Mouse (Mus musculus): ENCODE results near the gene Gucd1. TPM values are rescaled to one million over a fixed set of nuclear protein-coding genes. Genes with fewer than 3 reads are reported as not detected.
A peak's percentile ranks its signal among the peaks of the same experiment; 100 is the strongest.

Gucd1 gene
- polyA plus RNA-seq, 1 experiment from 2014 or later: 19.4 TPM

GRCm38 (mm10) chr10:75551175-75551574 is 33.4 kb upstream of the Gucd1 start:
- ATAC-seq (ENCODE audit: low read depth): no peak
- Histone ChIP-seq H3K36me3 (ENCODE audit: control insufficient read depth, insufficient read depth, low read length) (peaks cover 27% of the 10 kb centered on the region), H3K27ac (ENCODE audit: low read depth, low read length) (no peak overlapping the region), H3K9me3 (ENCODE audit: control insufficient read depth, low read length) (no peaks in the 10 kb centered on the region), H3K27me3 (ENCODE audit: control insufficient read depth, insufficient read depth, low read length) (no peaks in the 10 kb centered on the region), H3K4me2 (ENCODE audit: low read depth, low read length) (no peak overlapping the region), H3K4me1 (ENCODE audit: control insufficient read depth, insufficient read depth, low read length) (no peaks in the 10 kb centered on the region; the same call in 1 of the 2 replicates), H3K4me3 (ENCODE audit: low read depth, low read length) (no peak overlapping the region), H3K9ac (replicated peaks; ENCODE audit: low read depth, low read length) (no peak overlapping the region)
- 43% methylated on average over 12 of the region's 12 CpGs for WGBS

DNA sequence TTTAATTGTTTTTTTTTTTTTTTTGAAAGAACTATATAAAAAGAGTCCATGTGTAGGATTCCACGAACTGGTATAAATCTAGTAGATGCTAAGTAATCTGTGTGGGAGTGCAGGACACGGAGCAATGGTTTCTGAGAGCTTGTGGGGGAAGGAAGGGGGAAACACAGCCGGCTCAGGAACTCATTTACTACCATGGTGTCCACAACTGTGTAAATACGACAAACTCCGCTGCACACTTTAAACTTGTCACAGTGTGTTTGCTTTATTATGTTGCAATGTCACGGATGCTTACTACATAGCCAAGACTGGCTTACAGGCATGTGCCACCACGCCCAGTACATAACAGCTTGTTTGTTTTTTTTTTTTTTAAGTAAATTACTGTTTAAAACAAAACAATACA is 32.1 kb upstream of the Gucd1 start:
- Histone ChIP-seq H3K9me3 (ENCODE audit: control insufficient read depth, low read length) (no peaks in the 10 kb centered on the region), H3K36me3 (ENCODE audit: control insufficient read depth, insufficient read depth, low read length) (peaks cover 16% of the 10 kb centered on the region), H3K27ac (ENCODE audit: low read depth, low read length) (no peak overlapping the region), H3K4me2 (ENCODE audit: low read depth, low read length) (no peak overlapping the region), H3K4me1 (ENCODE audit: control insufficient read depth, insufficient read depth, low read length) (no peaks in the 10 kb centered on the region; the same call in 1 of the 2 replicates), H3K27me3 (ENCODE audit: control insufficient read depth, insufficient read depth, low read length) (no peaks in the 10 kb centered on the region), H3K9ac (replicated peaks; ENCODE audit: low read depth, low read length) (no peak overlapping the region), H3K4me3 (ENCODE audit: low read depth, low read length) (no peak overlapping the region)
- WGBS: 69% methylated on average over 7 of the region's 7 CpGs
- no peak for ATAC-seq (ENCODE audit: low read depth)

DNA sequence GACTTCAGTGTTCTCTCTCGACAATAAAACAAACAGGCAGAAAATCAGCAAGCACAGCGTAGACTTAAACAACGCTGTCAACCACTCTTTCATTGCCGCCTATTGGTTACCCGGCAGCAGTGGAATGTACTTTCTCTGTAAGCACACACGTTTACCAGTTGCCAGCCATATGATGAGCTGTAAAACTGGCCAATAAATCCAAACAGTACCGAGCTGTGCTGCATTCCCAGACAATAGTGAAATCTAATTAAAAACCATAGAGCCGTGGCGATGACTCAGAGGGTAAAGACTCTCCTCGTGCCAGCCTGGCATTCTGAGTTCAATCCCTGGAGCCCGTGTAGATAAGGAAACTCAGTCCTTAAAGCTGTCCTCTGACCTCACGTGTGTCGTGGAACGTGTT is 30.7 kb upstream of the Gucd1 start:
- ATAC-seq (ENCODE audit: low read depth): peak; percentile 85
- no peak overlapping the region for H3K4me2 ChIP-seq (ENCODE audit: low read depth, low read length)
- peaks cover 4% of the 10 kb centered on the region for H3K36me3 ChIP-seq (ENCODE audit: control insufficient read depth, insufficient read depth, low read length)
- H3K4me3 ChIP-seq (ENCODE audit: low read depth, low read length): no peak overlapping the region
- no peaks in the 10 kb centered on the region for H3K9me3 ChIP-seq (ENCODE audit: control insufficient read depth, low read length)
- no peaks in the 10 kb centered on the region; the same call in 1 of the 2 replicates for H3K4me1 ChIP-seq (ENCODE audit: control insufficient read depth, insufficient read depth, low read length)
- H3K27me3 ChIP-seq (ENCODE audit: control insufficient read depth, insufficient read depth, low read length): no peaks in the 10 kb centered on the region
- no peak overlapping the region for H3K9ac ChIP-seq (replicated peaks; ENCODE audit: low read depth, low read length)
- no peak overlapping the region for H3K27ac ChIP-seq (ENCODE audit: low read depth, low read length)
- WGBS: 30% methylated on average over 14 of the region's 14 CpGs

DNA sequence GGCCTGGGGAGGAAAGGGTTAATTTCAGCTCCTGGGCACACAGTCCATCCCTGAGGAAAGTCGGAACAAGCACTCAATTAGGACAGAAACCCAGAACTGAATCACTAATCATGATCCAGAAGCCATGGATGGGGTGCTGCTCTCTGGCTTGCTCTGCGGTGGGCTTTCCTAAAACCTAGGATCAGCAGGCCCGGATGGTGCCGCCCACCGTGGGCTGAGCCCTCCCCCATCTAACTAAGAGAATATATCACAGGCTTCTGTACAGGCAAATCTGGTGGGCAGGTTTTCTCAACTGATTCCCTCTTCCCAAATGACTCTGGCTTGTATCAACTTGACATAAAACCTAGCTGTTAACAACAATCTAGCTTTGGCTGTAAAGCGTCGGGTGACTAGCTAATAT is 30.1 kb upstream of the Gucd1 start:
- Histone ChIP-seq H3K9me3 (ENCODE audit: control insufficient read depth, low read length) (no peaks in the 10 kb centered on the region), H3K9ac (replicated peaks; ENCODE audit: low read depth, low read length) (no peak overlapping the region), H3K27ac (ENCODE audit: low read depth, low read length) (no peak overlapping the region), H3K4me1 (ENCODE audit: control insufficient read depth, insufficient read depth, low read length) (no peaks in the 10 kb centered on the region; the same call in 1 of the 2 replicates), H3K4me2 (ENCODE audit: low read depth, low read length) (no peak overlapping the region), H3K27me3 (ENCODE audit: control insufficient read depth, insufficient read depth, low read length) (no peaks in the 10 kb centered on the region), H3K4me3 (ENCODE audit: low read depth, low read length) (no peak overlapping the region), H3K36me3 (ENCODE audit: control insufficient read depth, insufficient read depth, low read length) (no peaks in the 10 kb centered on the region)
- ATAC-seq (ENCODE audit: low read depth): no peak
- WGBS: 54% methylated on average over 7 of the region's 7 CpGs

DNA sequence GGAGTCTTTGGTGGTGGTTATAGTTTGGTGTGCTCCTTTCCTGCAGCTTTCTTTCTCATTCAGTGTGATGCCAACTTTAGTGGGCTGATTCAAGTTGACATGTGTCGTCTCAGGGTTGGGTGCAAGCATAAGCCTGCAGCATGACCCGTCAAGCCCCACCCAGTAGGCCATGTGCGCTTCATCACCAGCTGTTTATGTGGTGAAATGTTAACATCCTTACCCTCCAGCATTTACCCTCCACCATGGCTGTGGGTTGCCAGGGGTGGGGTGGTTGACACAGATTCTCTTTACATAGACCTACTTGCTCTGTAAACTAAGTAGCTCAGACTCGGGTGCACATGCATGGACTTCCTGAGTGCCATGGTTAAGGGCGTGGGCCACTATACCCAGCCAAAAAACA is 18.4 kb upstream of the Gucd1 start:
- ATAC-seq (ENCODE audit: low read depth): no peak
- Histone ChIP-seq H3K4me2 (ENCODE audit: low read depth, low read length) (no peak overlapping the region), H3K4me3 (ENCODE audit: low read depth, low read length) (no peak overlapping the region), H3K27ac (ENCODE audit: low read depth, low read length) (no peak overlapping the region), H3K9ac (replicated peaks; ENCODE audit: low read depth, low read length) (no peak overlapping the region), H3K36me3 (ENCODE audit: control insufficient read depth, insufficient read depth, low read length) (peaks cover 16% of the 10 kb centered on the region; the same call in 1 of the 2 replicates), H3K4me1 (ENCODE audit: control insufficient read depth, insufficient read depth, low read length) (no peaks in the 10 kb centered on the region), H3K27me3 (ENCODE audit: control insufficient read depth, insufficient read depth, low read length) (no peaks in the 10 kb centered on the region), H3K9me3 (ENCODE audit: control insufficient read depth, low read length) (no peaks in the 10 kb centered on the region)
- WGBS: over 99% methylated on average over 5 of the region's 5 CpGs

- H3K4me1 ChIP-seq (ENCODE audit: control insufficient read depth, insufficient read depth, low read length): no peaks in the 10 kb centered on the region
- no peaks in the 10 kb centered on the region for H3K27me3 ChIP-seq (ENCODE audit: control insufficient read depth, insufficient read depth, low read length)
- WGBS: 87% methylated on average over 2 of the region's 2 CpGs
- ATAC-seq (ENCODE audit: low read depth): no peak
- H3K4me3 ChIP-seq (ENCODE audit: low read depth, low read length): no peak overlapping the region
- H3K9ac ChIP-seq (replicated peaks; ENCODE audit: low read depth, low read length): no peak overlapping the region
- H3K9me3 ChIP-seq (ENCODE audit: control insufficient read depth, low read length): no peaks in the 10 kb centered on the region
- peaks cover 16% of the 10 kb centered on the region; the same call in 1 of the 2 replicates for H3K36me3 ChIP-seq (ENCODE audit: control insufficient read depth, insufficient read depth, low read length)
- no peak overlapping the region for H3K27ac ChIP-seq (ENCODE audit: low read depth, low read length)
- H3K4me2 ChIP-seq (ENCODE audit: low read depth, low read length): no peak overlapping the region
These were observed 17.7 kb upstream of the Gucd1 start for GRCm38 (mm10) chr10:75535423-75535822.

GRCm38 (mm10) chr10:75534934-75535333 is 17.2 kb upstream of the Gucd1 start:
- H3K27ac ChIP-seq (ENCODE audit: low read depth, low read length): no peak overlapping the region
- no peaks in the 10 kb centered on the region for H3K4me1 ChIP-seq (ENCODE audit: control insufficient read depth, insufficient read depth, low read length)
- H3K4me3 ChIP-seq (ENCODE audit: low read depth, low read length): no peak overlapping the region
- ATAC-seq (ENCODE audit: low read depth): no peak
- no peaks in the 10 kb centered on the region for H3K9me3 ChIP-seq (ENCODE audit: control insufficient read depth, low read length)
- peaks cover 16% of the 10 kb centered on the region; the same call in 1 of the 2 replicates for H3K36me3 ChIP-seq (ENCODE audit: control insufficient read depth, insufficient read depth, low read length)
- 95% methylated on average over 8 of the region's 8 CpGs for WGBS
- H3K9ac ChIP-seq (replicated peaks; ENCODE audit: low read depth, low read length): no peak overlapping the region
- H3K4me2 ChIP-seq (ENCODE audit: low read depth, low read length): no peak overlapping the region
- H3K27me3 ChIP-seq (ENCODE audit: control insufficient read depth, insufficient read depth, low read length): no peaks in the 10 kb centered on the region

- H3K4me1 ChIP-seq (ENCODE audit: control insufficient read depth, insufficient read depth, low read length): no peaks in the 10 kb centered on the region
- peaks cover 16% of the 10 kb centered on the region; the same call in 1 of the 2 replicates for H3K36me3 ChIP-seq (ENCODE audit: control insufficient read depth, insufficient read depth, low read length)
- no peaks in the 10 kb centered on the region for H3K9me3 ChIP-seq (ENCODE audit: control insufficient read depth, low read length)
- no peak overlapping the region for H3K27ac ChIP-seq (ENCODE audit: low read depth, low read length)
- no peak for ATAC-seq (ENCODE audit: low read depth)
- no peak overlapping the region for H3K9ac ChIP-seq (replicated peaks; ENCODE audit: low read depth, low read length)
- WGBS: 93% methylated on average over 8 of the region's 8 CpGs
- H3K27me3 ChIP-seq (ENCODE audit: control insufficient read depth, insufficient read depth, low read length): no peaks in the 10 kb centered on the region
- no peak overlapping the region for H3K4me2 ChIP-seq (ENCODE audit: low read depth, low read length)
- no peak overlapping the region for H3K4me3 ChIP-seq (ENCODE audit: low read depth, low read length)
These were observed 16.4 kb upstream of the Gucd1 start for GRCm38 (mm10) chr10:75534216-75534615.

DNA sequence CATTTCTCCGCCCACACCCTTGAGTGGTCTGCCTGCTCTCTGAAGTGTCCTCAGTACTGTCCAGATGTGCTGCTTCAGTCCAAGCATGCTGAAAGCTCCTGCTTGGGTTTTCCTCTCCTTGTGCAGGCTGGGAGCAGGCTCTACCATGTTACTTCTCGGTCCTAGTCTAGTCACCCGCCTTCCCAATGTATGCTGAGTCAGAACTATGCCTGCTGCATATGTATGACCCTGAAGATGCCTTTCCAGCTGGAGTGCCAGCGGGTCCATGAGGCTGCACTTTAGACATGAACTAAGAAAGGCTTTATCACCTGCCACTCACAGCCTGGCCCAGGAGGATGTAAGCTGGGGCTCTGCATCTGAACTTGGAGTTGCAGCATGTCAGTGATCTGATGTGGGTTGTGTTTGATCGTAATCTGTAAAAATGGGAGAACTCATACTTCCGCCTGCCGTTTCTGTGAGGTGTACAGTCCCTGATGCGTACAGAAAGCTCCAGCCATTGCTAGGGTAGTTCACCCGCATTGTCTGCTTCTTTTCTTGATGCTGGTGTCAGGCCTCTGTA is 13.8 kb upstream of the Gucd1 start:
- H3K27ac ChIP-seq (ENCODE audit: low read depth, low read length): no peak overlapping the region
- WGBS: 90% methylated on average over 9 of the region's 9 CpGs
- H3K9me3 ChIP-seq (ENCODE audit: control insufficient read depth, low read length): no peaks in the 10 kb centered on the region
- no peak overlapping the region for H3K4me3 ChIP-seq (ENCODE audit: low read depth, low read length)
- no peaks in the 10 kb centered on the region for H3K4me1 ChIP-seq (ENCODE audit: control insufficient read depth, insufficient read depth, low read length)
- H3K4me2 ChIP-seq (ENCODE audit: low read depth, low read length): no peak overlapping the region
- no peak for ATAC-seq (ENCODE audit: low read depth)
- no peak overlapping the region for H3K9ac ChIP-seq (replicated peaks; ENCODE audit: low read depth, low read length)
- H3K27me3 ChIP-seq (ENCODE audit: control insufficient read depth, insufficient read depth, low read length): no peaks in the 10 kb centered on the region
- H3K36me3 ChIP-seq (ENCODE audit: control insufficient read depth, insufficient read depth, low read length): peaks cover 16% of the 10 kb centered on the region; the same call in 1 of the 2 replicates

All from neural tube, embryonic 14.5 days (tissue).